Mouse (Mus musculus) lung, adult 2 months (tissue): ENCODE measurements around the gene Gm20388. TPM values are rescaled to one million over a fixed set of nuclear protein-coding genes. Genes with fewer than 3 reads are reported as not detected.

ENCODE experiments used
- DNase-seq: peaks from one replicate; pipeline ENCODE4 v3.0.0; 2022
- H3K4me1 ChIP-seq: fragments of 200-500 bp; 2 replicates; pipeline ENCODE4 v1.6.1; 2011; ENCODE audit warnings: low read length; ENCODE audit not compliant: control insufficient read depth, insufficient read depth
- H3K4me3 ChIP-seq: fragments of 200-500 bp; replicated peaks from 2 replicates; pipeline ENCODE3; 2011; ENCODE audit warnings: low read depth, mild to moderate bottlenecking, control low read depth, low read length; ENCODE audit errors: extremely low read depth
- CTCF ChIP-seq: fragments of 200-500 bp; IDR thresholded peaks from 2 replicates; pipeline ENCODE4 v1.5.1; 2011; ENCODE audit warnings: mild to moderate bottlenecking, low read length, control low read depth; ENCODE audit not compliant: insufficient read depth
- POLR2A ChIP-seq: fragments of 200-500 bp; IDR thresholded peaks from 2 replicates; pipeline ENCODE4 v1.6.1; 2011; ENCODE audit warnings: low read depth, mild to moderate bottlenecking, control low read depth, low read length, borderline replicate concordance; ENCODE audit errors: extremely low read depth
- WGBS: fragments of 180-500 bp; shearing (Covaris S2); methylation state at CpG from one replicate; pipeline ENCODE4 v1.1.7; 2018; 5-methylcytosine and 5-hydroxymethylcytosine counted together
- polyA plus RNA-seq: library from polyadenylated mRNA; depleted of rRNA; stranded (reverse); fragments of >200 nt; gene quantifications from 2 replicates; pipeline ENCODE4 v1.2.3, GENCODE M21; 2012

The Gm20388 gene
- polyA plus RNA-seq, 1 experiment = 67.8 TPM

- Histone ChIP-seq H3K4me1 (peaks cover 2% of the 10 kb centered on the region; the same call in 1 of the 2 replicates), H3K4me3 (no peak overlapping the region)
- TF ChIP-seq POLR2A (no peak), CTCF (no peak)
- no peak for DNase-seq
- WGBS = 16% methylated on average over 19 of the region's 19 CpGs
These were observed 1133.2 kb downstream of the Gm20388 start for GRCm38 (mm10) chr8:121043719-121044440.

GRCm38 (mm10) chr8:121047441-121047840, 1136.8 kb downstream of the Gm20388 start:
- TF ChIP-seq CTCF (peak; percentile 51), POLR2A (no peak)
- WGBS = 65% methylated on average over 9 of the region's 9 CpGs
- no peak overlapping the region for H3K4me3 ChIP-seq
- DNase-seq = no peak
- peaks cover 2% of the 10 kb centered on the region; the same call in 1 of the 2 replicates for H3K4me1 ChIP-seq

- WGBS = 54% methylated on average over 9 of the region's 9 CpGs
- Histone ChIP-seq H3K4me1 (no peaks in the 10 kb centered on the region), H3K4me3 (no peak overlapping the region)
- DNase-seq = no peak
- TF ChIP-seq POLR2A = no peak
- TF ChIP-seq CTCF = no peak
These were observed 1147.4 kb downstream of the Gm20388 start for GRCm38 (mm10) chr8:121058081-121058480.

- no peak for DNase-seq
- H3K4me1 ChIP-seq = no peaks in the 10 kb centered on the region
- 83% methylated on average over 7 of the region's 7 CpGs for WGBS
- TF ChIP-seq CTCF (no peak), POLR2A (no peak)
- no peak overlapping the region for H3K4me3 ChIP-seq
These were observed 1148.5 kb downstream of the Gm20388 start for GRCm38 (mm10) chr8:121059098-121059497.

GRCm38 (mm10) chr8:121062521-121062920, 1151.9 kb downstream of the Gm20388 start:
- no peak for TF ChIP-seq CTCF
- TF ChIP-seq POLR2A = no peak
- H3K4me1 ChIP-seq = no peaks in the 10 kb centered on the region
- DNase-seq = no peak
- no peak overlapping the region for H3K4me3 ChIP-seq
- WGBS = 92% methylated on average over 6 of the region's 6 CpGs

GRCm38 (mm10) chr8:121063649-121064048, 1153.0 kb downstream of the Gm20388 start:
- DNase-seq = no peak
- H3K4me3 ChIP-seq = no peak overlapping the region
- no peak for TF ChIP-seq CTCF
- no peak for TF ChIP-seq POLR2A
- 66% methylated on average over 13 of the region's 13 CpGs for WGBS
- H3K4me1 ChIP-seq = no peaks in the 10 kb centered on the region

- WGBS = 8% methylated on average over 12 of the region's 12 CpGs
- Histone ChIP-seq H3K4me3 (no peak overlapping the region), H3K4me1 (peaks cover 5% of the 10 kb centered on the region)
- TF ChIP-seq CTCF (0 out of 2 replicates have a peak, but pooled peaks have one; percentile 23), POLR2A (no peak)
- no peak for DNase-seq
These were observed 1160.8 kb downstream of the Gm20388 start for GRCm38 (mm10) chr8:121071454-121071853.

GRCm38 (mm10) chr8:121072406-121073130, 1161.9 kb downstream of the Gm20388 start:
- 36% methylated on average over 11 of the region's 11 CpGs for whole genome bisulfite sequencing
- no peak for DNase-seq
- TF ChIP-seq CTCF (no peak), POLR2A (no peak)
- H3K4me3 ChIP-seq = no peak overlapping the region
- peaks cover 7% of the 10 kb centered on the region for H3K4me1 ChIP-seq

GRCm38 (mm10) chr8:121073174-121074107, 1162.8 kb downstream of the Gm20388 start:
- peak overlapping the region; percentile 40 for H3K4me3 ChIP-seq
- TF ChIP-seq CTCF (no peak), POLR2A (peak; percentile 41; the same call in 1 of the 2 replicates)
- peak; percentile 17 for DNase-seq
- peaks cover 10% of the 10 kb centered on the region for H3K4me1 ChIP-seq
- WGBS = 16% methylated on average over 48 of the region's 48 CpGs
